Mouse (Mus musculus): ENCODE measurements around the gene Coro1b. TPM values are rescaled to one million over a fixed set of nuclear protein-coding genes. Genes with fewer than 3 reads are reported as not detected.
A peak's percentile ranks its signal among the peaks of the same experiment; 100 is the strongest.

Coro1b gene
- polyA plus RNA-seq (2014; fragmentation: Nextera tagmentation; extraction: Ambion mirVana): 116 and 124 TPM in 2 replicates

- peak within 1 kb of the TSS; percentile 85 for H3K9ac ChIP-seq (ENCODE audit: low read length)
- H3K4me3 ChIP-seq (ENCODE audit: low read depth, low read length): peak within 1 kb of the TSS; percentile 86
- no peaks in the 10 kb centered on the region for H3K9me3 ChIP-seq (ENCODE audit: control insufficient read depth, low read length)
- peak; percentile 98 for DNase-seq (ENCODE audit: low spot score)
- ATAC-seq (ENCODE audit: insufficient number of reproducible peaks, low FRiP score, low TSS enrichment, low read depth): peak; percentile 92
- peaks cover 15% of the 10 kb centered on the region for H3K4me1 ChIP-seq (ENCODE audit: control insufficient read depth, insufficient read depth, low read length)
- 0 out of 2 replicates have a peak within 1 kb of the TSS, but pooled peaks have one; percentile 36 for H3K27ac ChIP-seq (replicated peaks; ENCODE audit: low read depth, low read length)
- no peaks in the 10 kb centered on the region for H3K27me3 ChIP-seq (ENCODE audit: control insufficient read depth, insufficient read depth, low read length)
- WGBS: under 1% methylated on average over 20 of the region's 33 CpGs
- H3K4me2 ChIP-seq (ENCODE audit: low read depth, severe bottlenecking): peak within 1 kb of the TSS; percentile 90
- H3K36me3 ChIP-seq (ENCODE audit: control insufficient read depth, insufficient read depth, low read length): peaks cover 11% of the 10 kb centered on the region
Measured at GRCm38 (mm10) chr19:4148491-4148806, at the start of gene Coro1b. Gene Coro1b (plus strand): TSS chr19:4148619.

GRCm38 (mm10) chr19:4099056-4099455 is 49.4 kb upstream of the Coro1b start:
- Histone ChIP-seq H3K36me3 (ENCODE audit: control insufficient read depth, insufficient read depth, low read length) (no peaks in the 10 kb centered on the region), H3K27ac (replicated peaks; ENCODE audit: low read depth, low read length) (no peak overlapping the region), H3K27me3 (ENCODE audit: control insufficient read depth, insufficient read depth, low read length) (peaks cover 22% of the 10 kb centered on the region), H3K9ac (ENCODE audit: low read length) (no peak overlapping the region), H3K4me3 (ENCODE audit: low read depth, low read length) (no peak overlapping the region), H3K9me3 (ENCODE audit: control insufficient read depth, low read length) (no peaks in the 10 kb centered on the region), H3K4me2 (ENCODE audit: low read depth, severe bottlenecking) (no peak overlapping the region), H3K4me1 (ENCODE audit: control insufficient read depth, insufficient read depth, low read length) (peaks cover 25% of the 10 kb centered on the region)
- DNase-seq (ENCODE audit: low spot score) (peak; percentile 93), ATAC-seq (ENCODE audit: insufficient number of reproducible peaks, low FRiP score, low TSS enrichment, low read depth) (no peak)
- WGBS: 9% methylated on average over 9 of the region's 9 CpGs

- peak within 1 kb of the TSS; percentile 95 for H3K4me2 ChIP-seq (ENCODE audit: low read depth, severe bottlenecking)
- H3K9ac ChIP-seq (ENCODE audit: low read length): peak within 1 kb of the TSS; percentile 17; the same call in 1 of the 2 replicates
- ATAC-seq (ENCODE audit: insufficient number of reproducible peaks, low FRiP score, low TSS enrichment, low read depth) (no peak), DNase-seq (ENCODE audit: low spot score) (peak; percentile 61)
- no peaks in the 10 kb centered on the region for H3K36me3 ChIP-seq (ENCODE audit: control insufficient read depth, insufficient read depth, low read length)
- H3K27ac ChIP-seq (replicated peaks; ENCODE audit: low read depth, low read length): no peak within 1 kb of the TSS
- peaks cover 28% of the 10 kb centered on the region for H3K4me1 ChIP-seq (ENCODE audit: control insufficient read depth, insufficient read depth, low read length)
- peaks cover 22% of the 10 kb centered on the region for H3K27me3 ChIP-seq (ENCODE audit: control insufficient read depth, insufficient read depth, low read length)
- H3K4me3 ChIP-seq (ENCODE audit: low read depth, low read length): peak within 1 kb of the TSS; percentile 43
- no peaks in the 10 kb centered on the region for H3K9me3 ChIP-seq (ENCODE audit: control insufficient read depth, low read length)
- under 1% methylated on average over 53 of the region's 53 CpGs for WGBS
Measured at GRCm38 (mm10) chr19:4099837-4100717, 48.3 kb upstream of the Coro1b start, which contains the start of gene Pitpnm1. Gene Pitpnm1 (plus strand): TSS chr19:4099998.

- Histone ChIP-seq H3K9ac (ENCODE audit: low read length) (peak overlapping the region; percentile 17; the same call in 1 of the 2 replicates), H3K4me3 (ENCODE audit: low read depth, low read length) (peak overlapping the region; percentile 43), H3K4me2 (ENCODE audit: low read depth, severe bottlenecking) (peak overlapping the region; percentile 95), H3K27ac (replicated peaks; ENCODE audit: low read depth, low read length) (no peak overlapping the region), H3K4me1 (ENCODE audit: control insufficient read depth, insufficient read depth, low read length) (peaks cover 28% of the 10 kb centered on the region), H3K9me3 (ENCODE audit: control insufficient read depth, low read length) (no peaks in the 10 kb centered on the region), H3K36me3 (ENCODE audit: control insufficient read depth, insufficient read depth, low read length) (no peaks in the 10 kb centered on the region), H3K27me3 (ENCODE audit: control insufficient read depth, insufficient read depth, low read length) (peaks cover 22% of the 10 kb centered on the region)
- WGBS: under 1% methylated on average over 52 of the region's 52 CpGs
- DNase-seq (ENCODE audit: low spot score) (no peak), ATAC-seq (ENCODE audit: insufficient number of reproducible peaks, low FRiP score, low TSS enrichment, low read depth) (no peak)
Measured at GRCm38 (mm10) chr19:4100718-4101261, 47.6 kb upstream of the Coro1b start.

GRCm38 (mm10) chr19:4101466-4101865 is 47.0 kb upstream of the Coro1b start:
- 61% methylated on average over 6 of the region's 6 CpGs for WGBS
- DNase-seq (ENCODE audit: low spot score) (no peak), ATAC-seq (ENCODE audit: insufficient number of reproducible peaks, low FRiP score, low TSS enrichment, low read depth) (no peak)
- Histone ChIP-seq H3K4me2 (ENCODE audit: low read depth, severe bottlenecking) (peak overlapping the region; percentile 95; the same call in 1 of the 2 replicates), H3K4me1 (ENCODE audit: control insufficient read depth, insufficient read depth, low read length) (peaks cover 24% of the 10 kb centered on the region), H3K9me3 (ENCODE audit: control insufficient read depth, low read length) (no peaks in the 10 kb centered on the region), H3K4me3 (ENCODE audit: low read depth, low read length) (peak overlapping the region; percentile 43; the same call in 1 of the 2 replicates), H3K27ac (replicated peaks; ENCODE audit: low read depth, low read length) (no peak overlapping the region), H3K36me3 (ENCODE audit: control insufficient read depth, insufficient read depth, low read length) (no peaks in the 10 kb centered on the region), H3K27me3 (ENCODE audit: control insufficient read depth, insufficient read depth, low read length) (peaks cover 22% of the 10 kb centered on the region), H3K9ac (ENCODE audit: low read length) (no peak overlapping the region)

GRCm38 (mm10) chr19:4102049-4102448 is 46.4 kb upstream of the Coro1b start:
- Histone ChIP-seq H3K4me1 (ENCODE audit: control insufficient read depth, insufficient read depth, low read length) (peaks cover 24% of the 10 kb centered on the region), H3K9ac (ENCODE audit: low read length) (no peak overlapping the region), H3K36me3 (ENCODE audit: control insufficient read depth, insufficient read depth, low read length) (no peaks in the 10 kb centered on the region), H3K9me3 (ENCODE audit: control insufficient read depth, low read length) (no peaks in the 10 kb centered on the region), H3K27ac (replicated peaks; ENCODE audit: low read depth, low read length) (no peak overlapping the region), H3K4me3 (ENCODE audit: low read depth, low read length) (no peak overlapping the region), H3K27me3 (ENCODE audit: control insufficient read depth, insufficient read depth, low read length) (peaks cover 22% of the 10 kb centered on the region), H3K4me2 (ENCODE audit: low read depth, severe bottlenecking) (no peak overlapping the region)
- ATAC-seq (ENCODE audit: insufficient number of reproducible peaks, low FRiP score, low TSS enrichment, low read depth) (no peak), DNase-seq (ENCODE audit: low spot score) (no peak)
- 92% methylated on average over 2 of the region's 2 CpGs for WGBS

- Histone ChIP-seq H3K27ac (replicated peaks; ENCODE audit: low read depth, low read length) (no peak overlapping the region), H3K9me3 (ENCODE audit: control insufficient read depth, low read length) (no peaks in the 10 kb centered on the region), H3K4me1 (ENCODE audit: control insufficient read depth, insufficient read depth, low read length) (peaks cover 24% of the 10 kb centered on the region), H3K27me3 (ENCODE audit: control insufficient read depth, insufficient read depth, low read length) (peaks cover 22% of the 10 kb centered on the region), H3K4me3 (ENCODE audit: low read depth, low read length) (no peak overlapping the region), H3K9ac (ENCODE audit: low read length) (no peak overlapping the region), H3K36me3 (ENCODE audit: control insufficient read depth, insufficient read depth, low read length) (no peaks in the 10 kb centered on the region), H3K4me2 (ENCODE audit: low read depth, severe bottlenecking) (no peak overlapping the region)
- 95% methylated on average over 12 of the region's 12 CpGs for WGBS
- DNase-seq (ENCODE audit: low spot score) (no peak), ATAC-seq (ENCODE audit: insufficient number of reproducible peaks, low FRiP score, low TSS enrichment, low read depth) (no peak)
Measured at GRCm38 (mm10) chr19:4102626-4103025, 45.8 kb upstream of the Coro1b start.

GRCm38 (mm10) chr19:4103294-4103693 is 45.1 kb upstream of the Coro1b start:
- H3K36me3 ChIP-seq (ENCODE audit: control insufficient read depth, insufficient read depth, low read length): no peaks in the 10 kb centered on the region
- no peaks in the 10 kb centered on the region for H3K9me3 ChIP-seq (ENCODE audit: control insufficient read depth, low read length)
- 94% methylated on average over 18 of the region's 18 CpGs for WGBS
- H3K27ac ChIP-seq (replicated peaks; ENCODE audit: low read depth, low read length): no peak overlapping the region
- H3K4me3 ChIP-seq (ENCODE audit: low read depth, low read length): no peak overlapping the region
- no peak for DNase-seq (ENCODE audit: low spot score)
- peaks cover 24% of the 10 kb centered on the region for H3K4me1 ChIP-seq (ENCODE audit: control insufficient read depth, insufficient read depth, low read length)
- no peak overlapping the region for H3K9ac ChIP-seq (ENCODE audit: low read length)
- no peak overlapping the region for H3K4me2 ChIP-seq (ENCODE audit: low read depth, severe bottlenecking)
- no peak for ATAC-seq (ENCODE audit: insufficient number of reproducible peaks, low FRiP score, low TSS enrichment, low read depth)
- H3K27me3 ChIP-seq (ENCODE audit: control insufficient read depth, insufficient read depth, low read length): peaks cover 22% of the 10 kb centered on the region
